Mouse (Mus musculus): ENCODE data around the gene Usp48.

DNA sequence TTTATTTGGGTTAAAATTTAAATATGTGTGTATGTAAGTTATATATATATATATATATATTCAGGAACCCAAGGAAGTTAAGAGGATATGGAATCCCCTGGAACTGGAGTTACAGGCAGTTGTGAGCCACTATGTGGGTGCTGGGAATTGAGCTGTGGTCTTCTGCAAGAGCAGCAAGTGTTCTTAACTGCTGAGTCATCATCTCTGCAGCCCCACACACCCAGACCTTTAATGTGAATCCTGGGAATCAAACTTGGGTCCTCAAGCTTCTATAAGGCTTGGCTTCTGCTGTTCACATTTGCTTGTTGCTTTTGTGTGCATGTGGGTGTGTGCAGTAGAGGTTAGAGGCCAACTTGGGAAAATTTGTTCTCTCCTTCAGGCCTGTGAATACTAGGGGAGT, 52.7 kb downstream of the Usp48 start:
- no peak for TF ChIP-seq CTCF (IDR thresholded peaks at IDR 0.05; ENCODE audit: extremely low read depth, insufficient read length, insufficient replicate concordance, low read depth, low read length)
- no peak for TF ChIP-seq POLR2A (IDR thresholded peaks at IDR 0.05; ENCODE audit: low read depth, low read length)

Measured in small intestine, adult 2 months (tissue).